7 mouse cellular contexts compared by ENCODE assay signal in the genomic region with DNA sequence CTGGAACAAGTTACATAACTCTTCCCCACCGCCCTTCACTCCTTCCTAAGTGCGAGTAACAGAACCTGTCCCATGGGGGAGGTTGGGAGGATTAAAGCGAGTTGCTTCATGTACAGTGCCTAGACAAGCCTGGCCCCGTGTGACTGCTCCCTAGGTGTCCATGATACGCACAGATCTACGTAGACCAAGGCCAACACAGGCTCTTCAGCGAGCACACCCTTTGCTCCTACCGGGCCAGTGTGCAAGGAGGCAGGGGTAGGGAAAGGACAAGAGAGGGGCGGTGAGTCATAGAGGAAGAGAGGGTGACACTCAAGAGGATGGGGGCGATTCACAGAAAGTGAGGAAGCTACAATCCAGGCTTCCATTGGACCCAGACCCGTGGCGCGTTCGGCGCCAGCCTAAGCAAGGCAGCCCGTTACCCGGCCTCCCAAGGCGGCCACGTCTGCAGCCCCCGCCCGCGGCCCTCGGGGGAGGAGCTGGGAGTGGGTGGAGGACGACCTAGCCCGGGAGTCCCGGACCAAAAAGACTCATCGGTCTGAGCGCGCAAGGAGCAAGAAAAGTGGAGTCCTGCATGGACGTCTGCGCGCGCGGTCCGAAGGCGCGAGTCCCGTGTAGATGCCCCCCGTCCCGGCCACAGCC. TPM values are rescaled to one million over a fixed set of nuclear protein-coding genes. Genes with fewer than 3 reads are reported as not detected.
DNase-seq lines count a peak whose midpoint lies in the region; ATAC-seq and TF ChIP-seq lines count a peak whose summit lies in the region.

No protein-coding gene starts in this region.

- no peak for DNase-seq in ES-E14 (ENCODE audit: low read depth, low spot score)
- peak; percentile 60 for DNase-seq in adrenal gland, postnatal 25 days
- DNase-seq in hindbrain, embryonic 14.5 days (ENCODE audit: low spot score), result no peak
- DNase-seq in liver, embryonic 13.5 days, result peak; percentile 46
- DNase-seq in natural killer cell, adult 2 months (ENCODE audit: low spot score in 2 of 2), result peak; percentile 10 to 15
- DNase-seq in thymus, postnatal 25 days, result peak; percentile 63

- H3K27ac ChIP-seq in ES-E14 (ENCODE audit: insufficient read depth, low read depth, low read length, poor library complexity, severe bottlenecking), result peak overlapping the region; percentile 30
- no peak overlapping the region for H3K27ac ChIP-seq in forebrain, embryonic 16.5 days (ENCODE audit: low read length)
- peak overlapping the region; percentile 35; the same call in 1 of the 2 replicates for H3K27ac ChIP-seq in hindbrain, embryonic 14.5 days
- peak overlapping the region; percentile 93 for H3K27ac ChIP-seq in liver, embryonic 13.5 days

- peaks cover 15% of the 10 kb centered on the region for H3K27me3 ChIP-seq in forebrain, embryonic 16.5 days (replicated peaks; ENCODE audit: control insufficient read depth, insufficient read depth, low read length)
- H3K27me3 ChIP-seq in hindbrain, embryonic 14.5 days (ENCODE audit: control insufficient read depth, insufficient read depth, low read length), result peaks cover 28% of the 10 kb centered on the region
- no peaks in the 10 kb centered on the region for H3K27me3 ChIP-seq in liver, embryonic 13.5 days

- peaks cover 16 to 36% of the 10 kb centered on the region in 2 experiments; a peak in 3 of 4 replicates for H3K4me1 ChIP-seq in ES-E14 (ENCODE audit: control insufficient read depth in 2 of 2, insufficient read depth in 2 of 2, low read length in 2 of 2, poor library complexity in 1 of 2)
- H3K4me1 ChIP-seq in forebrain, embryonic 16.5 days (replicated peaks; ENCODE audit: control insufficient read depth, insufficient read depth, low read length), result no peaks in the 10 kb centered on the region
- peaks cover 5% of the 10 kb centered on the region; the same call in 1 of the 2 replicates for H3K4me1 ChIP-seq in hindbrain, embryonic 14.5 days (replicated peaks; ENCODE audit: control insufficient read depth, insufficient read depth, low read length)
- peaks cover 82% of the 10 kb centered on the region for H3K4me1 ChIP-seq in liver, embryonic 13.5 days (replicated peaks)

- peak; percentile 75 for ATAC-seq in forebrain, embryonic 16.5 days
- peak; percentile 46 for ATAC-seq in hindbrain, embryonic 14.5 days (ENCODE audit: low FRiP score)
- peak; percentile 42 for ATAC-seq in liver, embryonic 13.5 days (ENCODE audit: low read depth)

- peak overlapping the region; percentile 67 for H3K4me2 ChIP-seq in forebrain, embryonic 16.5 days (ENCODE audit: low read length)
- H3K4me2 ChIP-seq in hindbrain, embryonic 14.5 days (replicated peaks), result peak overlapping the region; percentile 59
- H3K4me2 ChIP-seq in liver, embryonic 13.5 days, result peak overlapping the region; percentile 96

- H3K9me3 ChIP-seq in ES-E14 (ENCODE audit: control insufficient read depth, insufficient read depth, low read depth, low read length), result no peaks in the 10 kb centered on the region
- no peaks in the 10 kb centered on the region for H3K9me3 ChIP-seq in forebrain, embryonic 16.5 days (ENCODE audit: control insufficient read depth, low read length)
- H3K9me3 ChIP-seq in hindbrain, embryonic 14.5 days (ENCODE audit: control insufficient read depth, low read length), result no peaks in the 10 kb centered on the region
- H3K9me3 ChIP-seq in liver, embryonic 13.5 days (replicated peaks), result no peaks in the 10 kb centered on the region

- H3K36me3 ChIP-seq in ES-E14 (ENCODE audit: control insufficient read depth, insufficient read depth, low read length, poor library complexity, severe bottlenecking), result 0 out of 2 replicates have a peak, but pooled peaks cover under 1% of the 10 kb centered on the region
- H3K36me3 ChIP-seq in forebrain, embryonic 16.5 days (ENCODE audit: control insufficient read depth, insufficient read depth), result no peaks in the 10 kb centered on the region
- H3K36me3 ChIP-seq in hindbrain, embryonic 14.5 days (replicated peaks; ENCODE audit: control insufficient read depth, insufficient read depth), result no peaks in the 10 kb centered on the region
- peaks cover 2% of the 10 kb centered on the region for H3K36me3 ChIP-seq in liver, embryonic 13.5 days

- 3% methylated on average over 37 of the region's 40 CpGs for WGBS in forebrain, embryonic 16.5 days
- WGBS in hindbrain, embryonic 14.5 days, result 4% methylated on average over 37 of the region's 40 CpGs
- WGBS in liver, embryonic 13.5 days (ENCODE audit: insufficient replicate concordance), result 2% methylated on average over 40 of the region's 40 CpGs

- in situ Hi-C loops in ES-E14 (cut with MboI; ENCODE audit: low sequenced_read_pairs in 2 of 2, unreplicated experiment in 2 of 2), result no loop called here

- peak overlapping the region; percentile 94 for H3K9ac ChIP-seq in ES-E14 (ENCODE audit: insufficient read depth, low read depth, low read length, poor library complexity, severe bottlenecking)
- peak overlapping the region; percentile 70 for H3K9ac ChIP-seq in forebrain, embryonic 16.5 days (replicated peaks; ENCODE audit: low read depth, low read length)
- peak overlapping the region; percentile 55 for H3K9ac ChIP-seq in hindbrain, embryonic 14.5 days
- H3K9ac ChIP-seq in liver, embryonic 13.5 days, result peak overlapping the region; percentile 87

- H3K4me3 ChIP-seq in ES-E14 (ENCODE audit: insufficient read depth in 1 of 2, low read depth in 1 of 2, low read length in 2 of 2, poor library complexity in 1 of 2, severe bottlenecking in 1 of 2), result peak overlapping the region; percentile 95 to 97
- peak overlapping the region; percentile 59 for H3K4me3 ChIP-seq in forebrain, embryonic 16.5 days (replicated peaks; ENCODE audit: low read length)
- H3K4me3 ChIP-seq in hindbrain, embryonic 14.5 days (replicated peaks; ENCODE audit: low read length), result peak overlapping the region; percentile 43
- H3K4me3 ChIP-seq in liver, embryonic 13.5 days (replicated peaks), result peak overlapping the region; percentile 84

TF ChIP-seq in ES-E14, 5 proteins besides CTCF, POLR2A, EP300 and RAD21:
- TF ChIP-seq HCFC1 (IDR thresholded peaks at IDR 0.05; ENCODE audit: borderline replicate concordance, insufficient read depth, low read length), result no peak
- TF ChIP-seq ZC3H11A (IDR thresholded peaks at IDR 0.05; ENCODE audit: borderline replicate concordance, low read depth, low read length), result no peak
- TF ChIP-seq ZNF384 (IDR thresholded peaks at IDR 0.05; ENCODE audit: low read depth, low read length), result no peak
- TF ChIP-seq MAFK (IDR thresholded peaks at IDR 0.05; ENCODE audit: insufficient read depth, low read depth, low read length), result no peak
- TF ChIP-seq CHD2 (IDR thresholded peaks at IDR 0.05; ENCODE audit: low read depth, low read length), result no peak

RNA-seq across cellular contexts. Expression of gene Slc12a4, which starts 0.5 kb away (rescaled TPM):
- 70.1 and 133 TPM in 2 replicates for total RNA-seq in ES-E14 (2012; rRNA removed)
- 40.6 and 43.5 TPM in 2 replicates for total RNA-seq in adrenal gland, postnatal 25 days (2021)
- polyA plus RNA-seq in forebrain, embryonic 16.5 days (2015; fragmentation: Nextera tagmentation; extraction: Ambion mirVana), result 12.5 and 13.9 TPM in 2 replicates
- polyA plus RNA-seq in hindbrain, embryonic 14.5 days (2014; fragmentation: Nextera tagmentation; extraction: Ambion mirVana), result 9.3 and 9.4 TPM in 2 replicates
- 12.6 and 13.1 TPM in 2 replicates for polyA plus RNA-seq in liver, embryonic 13.5 days (2015; fragmentation: Nextera tagmentation; extraction: Ambion mirVana)

RNA-seq across cellular contexts. Expression of gene Dpep3, which starts 13.8 kb away (rescaled TPM):
- 1.0 and 1.5 TPM in 2 replicates for total RNA-seq in ES-E14 (2012; rRNA removed)
- not detected in 2 replicates for total RNA-seq in adrenal gland, postnatal 25 days (2021)
- polyA plus RNA-seq in forebrain, embryonic 16.5 days (2015; fragmentation: Nextera tagmentation; extraction: Ambion mirVana), result not detected in 2 replicates
- not detected in 2 replicates for polyA plus RNA-seq in hindbrain, embryonic 14.5 days (2014; fragmentation: Nextera tagmentation; extraction: Ambion mirVana)
- polyA plus RNA-seq in liver, embryonic 13.5 days (2015; fragmentation: Nextera tagmentation; extraction: Ambion mirVana), result not detected in 2 replicates

RNA-seq across cellular contexts. Expression of gene Lcat, which starts 22.2 kb away (rescaled TPM):
- 2.4 and 3.6 TPM in 2 replicates for total RNA-seq in ES-E14 (2012; rRNA removed)
- 1.9 and 7.7 TPM in 2 replicates for total RNA-seq in adrenal gland, postnatal 25 days (2021)
- 0.67 and 0.84 TPM in 2 replicates for polyA plus RNA-seq in forebrain, embryonic 16.5 days (2015; fragmentation: Nextera tagmentation; extraction: Ambion mirVana)
- polyA plus RNA-seq in hindbrain, embryonic 14.5 days (2014; fragmentation: Nextera tagmentation; extraction: Ambion mirVana), result 3.2 and 3.3 TPM in 2 replicates
- 31.2 and 33.1 TPM in 2 replicates for polyA plus RNA-seq in liver, embryonic 13.5 days (2015; fragmentation: Nextera tagmentation; extraction: Ambion mirVana)

RNA-seq across cellular contexts. Expression of gene Dus2, which starts 25.8 kb away (rescaled TPM):
- 16.8 and 17.4 TPM in 2 replicates for total RNA-seq in ES-E14 (2012; rRNA removed)
- total RNA-seq in adrenal gland, postnatal 25 days (2021), result 12.5 and 16.8 TPM in 2 replicates
- polyA plus RNA-seq in forebrain, embryonic 16.5 days (2015; fragmentation: Nextera tagmentation; extraction: Ambion mirVana), result 22.3 and 25.8 TPM in 2 replicates
- polyA plus RNA-seq in hindbrain, embryonic 14.5 days (2014; fragmentation: Nextera tagmentation; extraction: Ambion mirVana), result 21.3 and 22.4 TPM in 2 replicates
- 13.3 and 14.4 TPM in 2 replicates for polyA plus RNA-seq in liver, embryonic 13.5 days (2015; fragmentation: Nextera tagmentation; extraction: Ambion mirVana)

RNA-seq across cellular contexts. Expression of gene Psmb10, which starts 27.1 kb away (rescaled TPM):
- total RNA-seq in ES-E14 (2012; rRNA removed), result 70.9 and 81.5 TPM in 2 replicates
- 70.6 and 74.9 TPM in 2 replicates for total RNA-seq in adrenal gland, postnatal 25 days (2021)
- polyA plus RNA-seq in forebrain, embryonic 16.5 days (2015; fragmentation: Nextera tagmentation; extraction: Ambion mirVana), result 30.5 and 44.8 TPM in 2 replicates
- 70.1 and 79.8 TPM in 2 replicates for polyA plus RNA-seq in hindbrain, embryonic 14.5 days (2014; fragmentation: Nextera tagmentation; extraction: Ambion mirVana)
- polyA plus RNA-seq in liver, embryonic 13.5 days (2015; fragmentation: Nextera tagmentation; extraction: Ambion mirVana), result 68.9 and 81.6 TPM in 2 replicates

Comparison
In these comparisons a context has a peak if more than half of its experiments do, and no peak if none do; other contexts are left out.
1. DNase-seq: peak in adrenal gland, postnatal 25 days (single experiment), liver, embryonic 13.5 days (single experiment), natural killer cell, adult 2 months (2 of 2) and thymus, postnatal 25 days (single experiment); none in ES-E14 (single experiment) and hindbrain, embryonic 14.5 days (single experiment).
2. H3K4me3 ChIP-seq: peak in every context shown above with its lines; median percentile 96 in ES-E14; 84 in liver, embryonic 13.5 days; 59 in forebrain, embryonic 16.5 days; 43 in hindbrain, embryonic 14.5 days.
3. Peak in every context shown above with its lines, with median percentiles within 50 percentile points of each other: H3K9ac ChIP-seq, ATAC-seq and H3K4me2 ChIP-seq.